Mouse (Mus musculus) small intestine, adult 2 months (tissue): ENCODE measurements around the gene Pold4. TPM values are rescaled to one million over a fixed set of nuclear protein-coding genes. Genes with fewer than 3 reads are reported as not detected.

Experiments used
- H3K27ac ChIP-seq: fragments of 200-500 bp; 2 replicates; pipeline ENCODE4 v1.5.1; 2012; ENCODE audit warnings: low read depth, low read length, control low read depth, inconsistent platforms; ENCODE audit not compliant: insufficient read depth
- H3K27me3 ChIP-seq: fragments of 200-500 bp; 2 replicates; pipeline ENCODE4 v1.6.1; 2012; ENCODE audit warnings: mild to moderate bottlenecking, moderate library complexity, low read length, inconsistent platforms; ENCODE audit not compliant: control insufficient read depth, insufficient read depth
- H3K36me3 ChIP-seq: fragments of 200-500 bp; 2 replicates; pipeline ENCODE4 v1.6.1; 2012; ENCODE audit warnings: mild to moderate bottlenecking, low read length, control low read depth, inconsistent platforms; ENCODE audit not compliant: control insufficient read depth, insufficient read depth
- H3K4me1 ChIP-seq: fragments of 200-500 bp; 2 replicates; pipeline ENCODE4 v1.6.1; 2012; ENCODE audit warnings: low read length, inconsistent platforms, mixed read lengths; ENCODE audit not compliant: control insufficient read depth, insufficient read depth, insufficient read length
- H3K4me3 ChIP-seq: fragments of 200-500 bp; 2 replicates; pipeline ENCODE4 v1.5.1; 2012; ENCODE audit warnings: low read depth, mild to moderate bottlenecking, control low read depth, inconsistent platforms, low read length, moderate library complexity
- CTCF ChIP-seq: fragments of 200-500 bp; IDR thresholded peaks from 2 replicates; pipeline ENCODE4 v1.5.1; 2012; ENCODE audit warnings: low read depth, mild to moderate bottlenecking, control low read depth, inconsistent platforms, low read length, moderate library complexity, mixed read lengths; ENCODE audit not compliant: insufficient replicate concordance, insufficient read length; ENCODE audit errors: extremely low read depth
- POLR2A ChIP-seq: fragments of 200-500 bp; IDR thresholded peaks from 2 replicates; pipeline ENCODE4 v1.6.1; 2012; ENCODE audit warnings: low read depth, mild to moderate bottlenecking, control low read depth, inconsistent platforms, low read length, moderate library complexity
- WGBS: fragments of 180-500 bp; shearing (Covaris S2); methylation state at CpG from one replicate; pipeline ENCODE4 v1.1.7; 2018; 5-methylcytosine and 5-hydroxymethylcytosine counted together
- polyA plus RNA-seq: library from polyadenylated mRNA; depleted of rRNA; stranded (reverse); fragments of >200 nt; gene quantifications from 2 replicates; pipeline ENCODE4 v1.2.3, GENCODE M21; 2012

The Pold4 gene
- polyA plus RNA-seq, 1 experiment, result 118 TPM

- Histone ChIP-seq H3K4me3 (peak within 1 kb of the TSS; percentile 77), H3K4me1 (peaks cover 12% of the 10 kb centered on the region), H3K27ac (peak within 1 kb of the TSS; percentile 89), H3K36me3 (peaks cover 33% of the 10 kb centered on the region), H3K27me3 (no peaks in the 10 kb centered on the region)
- TF ChIP-seq CTCF (peak; percentile 52; the same call in 1 of the 2 replicates), POLR2A (peak; percentile 86)
- WGBS, result under 1% methylated on average over 44 of the region's 47 CpGs
These were observed 40.0 kb upstream of the Pold4 start, which contains the start of gene Ppp1ca for GRCm38 (mm10) chr19:4191528-4192250. Ppp1ca (plus strand) TSS chr19:4192065.

DNA sequence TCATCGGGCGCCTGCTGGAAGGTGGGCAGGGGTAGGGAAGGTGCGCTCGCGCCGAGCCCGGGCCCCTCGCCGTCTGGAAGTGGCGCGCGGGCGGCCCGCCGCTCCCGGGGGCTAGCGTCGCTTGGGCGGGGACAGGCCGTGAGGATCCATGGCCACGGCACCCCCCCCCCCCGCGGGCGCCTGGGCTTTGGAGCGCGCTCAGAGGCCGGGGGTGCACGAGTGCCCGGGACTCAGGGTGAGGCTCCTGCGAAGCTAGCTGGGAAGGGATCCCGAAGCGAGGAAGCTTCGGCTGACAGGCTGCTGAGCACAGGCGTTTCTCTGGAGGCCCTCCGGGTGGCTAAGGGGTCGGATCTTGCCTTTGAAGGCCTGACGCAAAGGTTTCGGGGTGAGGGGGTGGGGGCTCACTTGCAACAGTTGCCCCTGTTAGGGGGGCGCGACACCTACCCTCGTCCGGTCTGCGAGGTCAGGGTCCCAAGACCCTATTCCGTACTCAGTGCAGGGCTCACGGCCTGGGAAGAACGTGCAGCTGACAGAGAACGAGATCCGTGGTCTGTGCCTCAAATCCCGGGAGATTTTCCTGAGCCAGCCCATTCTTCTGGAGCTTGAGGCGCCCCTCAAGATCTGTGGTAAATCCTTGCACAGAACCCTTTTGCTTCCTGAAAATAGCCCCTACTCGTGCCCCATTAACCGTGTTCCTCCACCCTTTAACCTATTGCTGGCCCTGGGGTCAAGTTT is 39.3 kb upstream of the Pold4 start:
- Histone ChIP-seq H3K4me1 (peaks cover 17% of the 10 kb centered on the region), H3K36me3 (peaks cover 36% of the 10 kb centered on the region), H3K27me3 (no peaks in the 10 kb centered on the region), H3K4me3 (peak overlapping the region; percentile 77), H3K27ac (peak overlapping the region; percentile 57)
- TF ChIP-seq POLR2A (no peak), CTCF (no peak)
- WGBS, result under 1% methylated on average over 52 of the region's 52 CpGs

DNA sequence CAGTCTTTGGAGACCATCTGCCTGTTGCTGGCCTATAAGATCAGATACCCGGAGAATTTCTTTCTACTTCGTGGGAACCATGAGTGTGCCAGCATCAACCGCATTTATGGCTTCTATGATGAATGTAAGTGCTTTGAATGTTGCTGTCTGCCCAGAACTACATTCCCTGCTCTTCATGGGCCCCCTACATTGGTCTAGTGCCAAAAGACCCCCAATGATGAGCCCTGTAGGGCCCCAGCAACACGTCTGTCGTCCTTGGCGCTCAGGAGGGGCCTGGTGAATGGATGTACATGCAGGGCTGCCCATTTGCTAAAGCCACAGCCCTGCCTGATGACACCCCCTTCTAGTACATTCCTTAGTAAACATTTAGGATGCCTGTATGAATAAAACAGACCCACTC is 38.6 kb upstream of the Pold4 start:
- WGBS, result 35% methylated on average over 6 of the region's 6 CpGs
- Histone ChIP-seq H3K27ac (no peak overlapping the region), H3K27me3 (no peaks in the 10 kb centered on the region), H3K4me3 (peak overlapping the region; percentile 77), H3K36me3 (peaks cover 36% of the 10 kb centered on the region), H3K4me1 (peaks cover 18% of the 10 kb centered on the region)
- TF ChIP-seq POLR2A (no peak), CTCF (no peak)

DNA sequence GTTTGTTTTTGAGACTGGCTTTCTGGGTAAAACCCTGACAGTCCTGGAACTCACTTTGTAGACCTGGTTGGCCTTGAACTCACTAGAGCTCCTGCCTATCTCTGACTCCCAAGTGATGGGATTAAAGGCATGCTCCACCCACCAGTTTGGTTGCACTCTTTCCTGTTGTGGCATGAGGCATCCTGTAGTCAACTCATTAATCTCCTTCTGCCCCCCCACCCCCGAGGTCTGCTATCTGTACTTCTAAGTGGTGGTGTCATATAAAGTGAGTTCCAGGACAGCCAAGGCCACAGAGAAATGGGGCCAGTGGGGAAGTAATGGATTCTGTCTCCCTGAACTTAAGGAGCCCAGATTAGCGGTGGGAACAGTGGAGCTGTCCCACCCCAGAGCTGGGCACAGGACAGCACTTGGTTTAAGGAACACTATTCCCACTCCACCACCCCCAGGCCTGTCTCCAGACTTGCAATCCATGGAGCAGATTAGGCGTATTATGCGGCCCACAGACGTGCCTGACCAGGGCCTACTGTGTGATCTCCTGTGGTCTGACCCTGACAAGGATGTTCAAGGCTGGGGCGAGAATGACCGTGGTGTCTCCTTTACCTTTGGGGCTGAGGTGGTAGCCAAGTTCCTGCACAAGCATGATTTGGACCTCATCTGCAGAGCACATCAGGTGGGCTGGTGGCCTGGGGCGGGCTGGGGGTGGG is 37.5 kb upstream of the Pold4 start:
- H3K27me3 ChIP-seq, result no peaks in the 10 kb centered on the region
- no peak overlapping the region for H3K27ac ChIP-seq
- no peak for TF ChIP-seq POLR2A
- no peak for TF ChIP-seq CTCF
- H3K4me3 ChIP-seq, result no peak overlapping the region
- H3K4me1 ChIP-seq, result peaks cover 18% of the 10 kb centered on the region
- H3K36me3 ChIP-seq, result peaks cover 40% of the 10 kb centered on the region
- 80% methylated on average over 8 of the region's 8 CpGs for WGBS

DNA sequence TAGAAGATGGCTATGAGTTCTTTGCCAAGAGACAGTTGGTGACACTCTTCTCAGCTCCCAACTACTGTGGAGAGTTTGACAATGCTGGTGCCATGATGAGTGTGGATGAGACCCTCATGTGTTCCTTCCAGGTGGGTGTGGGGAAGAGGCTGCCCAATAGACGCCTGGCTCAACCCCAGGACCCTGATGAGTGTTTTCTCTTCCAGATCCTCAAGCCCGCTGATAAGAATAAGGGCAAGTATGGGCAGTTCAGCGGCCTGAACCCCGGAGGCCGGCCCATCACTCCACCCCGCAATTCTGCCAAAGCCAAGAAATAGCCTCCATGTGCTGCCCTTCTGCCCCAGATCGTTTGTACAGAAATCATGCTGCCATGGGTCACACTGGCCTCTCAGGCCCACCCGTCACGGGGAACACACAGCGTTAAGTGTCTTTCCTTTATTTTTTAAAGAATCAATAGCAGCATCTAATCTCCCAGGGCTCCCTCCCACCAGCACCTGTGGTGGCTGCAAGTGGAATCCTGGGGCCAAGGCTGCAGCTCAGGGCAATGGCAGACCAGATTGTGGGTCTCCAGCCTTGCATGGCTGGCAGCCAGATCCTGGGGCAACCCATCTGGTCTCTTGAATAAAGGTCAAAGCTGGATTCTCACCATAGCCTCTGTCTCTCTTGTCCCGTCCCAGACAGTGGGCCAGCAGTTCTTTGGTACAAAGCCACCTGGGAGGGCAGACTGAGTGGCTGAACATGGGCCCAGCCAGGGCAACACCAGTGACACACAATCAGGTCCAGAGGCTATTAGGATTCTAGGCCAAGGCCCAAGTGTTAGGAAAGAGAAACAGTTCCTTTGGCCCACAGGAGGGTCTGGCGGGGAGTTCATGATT is 36.7 kb upstream of the Pold4 start:
- no peak for TF ChIP-seq CTCF
- TF ChIP-seq POLR2A, result no peak
- Histone ChIP-seq H3K4me3 (no peak overlapping the region), H3K27ac (no peak overlapping the region), H3K27me3 (no peaks in the 10 kb centered on the region), H3K4me1 (peaks cover 19% of the 10 kb centered on the region), H3K36me3 (peaks cover 40% of the 10 kb centered on the region)
- WGBS, result 64% methylated on average over 12 of the region's 12 CpGs

GRCm38 (mm10) chr19:4196048-4196447 is 35.7 kb upstream of the Pold4 start:
- Histone ChIP-seq H3K27ac (no peak overlapping the region), H3K36me3 (peaks cover 40% of the 10 kb centered on the region), H3K4me1 (peaks cover 28% of the 10 kb centered on the region), H3K27me3 (no peaks in the 10 kb centered on the region), H3K4me3 (no peak overlapping the region)
- TF ChIP-seq POLR2A (no peak), CTCF (no peak)
- WGBS, result 33% methylated on average over 2 of the region's 2 CpGs

DNA sequence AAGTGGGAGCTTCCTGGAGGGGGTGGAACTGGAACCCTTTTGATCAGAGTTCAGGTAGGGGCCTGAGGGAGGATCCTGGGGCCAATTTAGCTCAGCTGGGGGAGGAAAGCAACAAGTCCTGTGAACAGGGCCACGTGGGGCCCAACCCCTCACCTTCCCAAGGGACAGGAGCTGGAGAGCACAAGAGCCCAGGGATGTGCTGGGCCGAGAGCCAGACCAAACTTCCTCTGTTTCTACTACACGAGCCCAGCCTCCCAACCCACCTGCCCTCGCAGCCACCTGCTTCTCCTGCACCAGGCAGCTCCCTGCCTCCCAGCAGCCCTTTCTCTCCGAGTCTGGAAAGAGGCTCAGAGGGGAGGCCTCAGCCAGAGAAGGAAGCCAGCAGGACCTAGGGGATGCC is 35.2 kb upstream of the Pold4 start:
- no peak overlapping the region for H3K4me3 ChIP-seq
- no peak overlapping the region; the same call in 1 of the 2 replicates for H3K27ac ChIP-seq
- H3K36me3 ChIP-seq, result peaks cover 40% of the 10 kb centered on the region
- WGBS, result 8% methylated on average over 5 of the region's 5 CpGs
- H3K4me1 ChIP-seq, result peaks cover 24% of the 10 kb centered on the region
- H3K27me3 ChIP-seq, result no peaks in the 10 kb centered on the region
- TF ChIP-seq POLR2A (no peak), CTCF (no peak)
